Mouse (Mus musculus) inflammation-experienced regulatory T-cells, adult 6 months (primary cell): Measurements from ENCODE around the gene Sycp3. TPM values are rescaled to one million over a fixed set of nuclear protein-coding genes. Genes with fewer than 3 reads are reported as not detected.
A peak's percentile ranks its signal among the peaks of the same experiment; 100 is the strongest.
"Not testable (repeated sequence)": the region's sequence is repeated elsewhere in the genome, so short reads cannot be mapped to it uniquely, and the experiment has no call there.

Experiments
- ATAC-seq: one replicate; pipeline ENCODE4 v1.8.0; 2017
- polyA plus RNA-seq, 3 experiments: library from polyadenylated mRNA; unstranded; fragments of 100-300 nt; shearing (Covaris generic); gene quantifications; one replicate each; pipeline ENCODE4 v1.2.1; 2017

Sycp3 gene
- polyA plus RNA-seq, 3 experiments from 2014 or later, result not detected

DNA sequence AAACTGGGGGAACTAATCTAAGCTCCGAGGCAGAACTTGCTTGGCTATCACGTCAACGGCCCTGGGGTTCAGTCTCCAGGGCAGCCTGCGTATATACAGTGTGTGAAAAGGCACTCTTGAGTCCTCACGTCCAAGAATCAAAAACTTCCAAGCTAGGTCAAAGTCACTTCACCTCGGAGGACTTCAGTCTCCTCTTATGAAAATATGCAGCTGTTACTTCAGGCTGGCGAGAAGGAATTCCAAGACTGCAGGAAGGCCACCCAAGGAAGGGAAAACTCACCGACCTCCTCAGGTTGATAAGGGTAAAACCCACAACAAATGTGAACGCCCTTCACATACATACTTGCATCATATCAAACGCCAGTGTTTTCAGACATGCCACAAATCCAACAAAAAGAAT is 42.0 kb downstream of the Sycp3 start:
- ATAC-seq, result no peak

DNA sequence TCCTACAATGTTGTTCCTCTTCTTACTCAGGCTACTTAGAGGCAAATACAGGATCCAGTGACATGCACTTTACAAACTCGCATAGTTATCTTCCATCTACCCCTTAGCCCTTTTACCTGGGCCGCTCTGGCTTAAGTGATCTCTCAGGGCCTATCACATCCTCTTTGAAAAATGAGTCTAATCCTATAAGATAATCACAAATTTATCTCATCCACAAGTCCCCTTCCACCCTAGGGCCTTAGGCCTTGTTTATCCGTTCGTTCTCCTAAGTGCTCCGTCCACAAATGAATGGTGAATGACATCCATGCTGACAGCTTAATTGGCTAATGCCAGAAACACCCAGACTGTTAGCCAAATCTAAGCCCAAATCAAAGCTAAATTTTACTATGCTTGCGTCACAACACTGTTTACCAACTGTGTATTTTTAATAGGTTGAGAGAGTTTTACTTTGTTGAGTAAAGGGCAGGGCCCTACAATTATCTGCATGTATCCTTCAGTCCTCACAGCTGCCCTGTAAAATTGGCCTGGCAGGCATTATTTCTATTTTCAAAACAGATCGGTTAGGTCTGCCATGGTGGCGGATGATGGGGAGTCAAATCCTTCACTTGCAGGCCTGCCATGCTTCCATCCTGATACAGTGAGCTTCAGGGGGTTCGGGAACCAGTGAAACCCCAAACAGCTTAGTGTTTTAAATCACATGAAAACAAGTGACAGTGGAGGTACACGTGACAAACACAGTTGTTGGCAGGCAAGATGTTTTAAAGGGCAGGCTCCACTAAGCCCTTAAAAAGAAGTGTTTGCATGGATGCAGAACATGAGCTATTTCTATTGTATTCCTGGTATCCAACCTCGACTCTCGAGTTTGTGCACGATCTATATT is 42.8 kb downstream of the Sycp3 start:
- no peak for ATAC-seq

DNA sequence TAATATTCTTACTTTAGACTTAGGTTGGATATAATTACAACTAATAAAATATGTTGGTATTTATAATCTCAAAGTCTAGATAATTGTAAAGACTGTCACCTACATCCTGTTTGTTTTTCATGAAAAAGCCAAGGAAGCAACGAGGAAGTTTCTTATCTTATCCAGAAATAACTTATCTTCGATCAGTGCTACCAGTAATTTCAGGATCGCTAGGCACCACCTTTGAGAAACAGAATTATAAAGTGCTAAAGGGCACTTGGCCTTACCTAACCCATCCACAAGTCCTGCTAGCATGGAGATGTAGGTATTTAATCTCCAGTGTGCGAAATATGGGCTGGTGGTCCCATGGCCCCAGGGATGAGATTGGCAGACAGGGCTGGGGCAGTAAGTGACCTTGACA is 43.5 kb downstream of the Sycp3 start:
- no peak for ATAC-seq

DNA sequence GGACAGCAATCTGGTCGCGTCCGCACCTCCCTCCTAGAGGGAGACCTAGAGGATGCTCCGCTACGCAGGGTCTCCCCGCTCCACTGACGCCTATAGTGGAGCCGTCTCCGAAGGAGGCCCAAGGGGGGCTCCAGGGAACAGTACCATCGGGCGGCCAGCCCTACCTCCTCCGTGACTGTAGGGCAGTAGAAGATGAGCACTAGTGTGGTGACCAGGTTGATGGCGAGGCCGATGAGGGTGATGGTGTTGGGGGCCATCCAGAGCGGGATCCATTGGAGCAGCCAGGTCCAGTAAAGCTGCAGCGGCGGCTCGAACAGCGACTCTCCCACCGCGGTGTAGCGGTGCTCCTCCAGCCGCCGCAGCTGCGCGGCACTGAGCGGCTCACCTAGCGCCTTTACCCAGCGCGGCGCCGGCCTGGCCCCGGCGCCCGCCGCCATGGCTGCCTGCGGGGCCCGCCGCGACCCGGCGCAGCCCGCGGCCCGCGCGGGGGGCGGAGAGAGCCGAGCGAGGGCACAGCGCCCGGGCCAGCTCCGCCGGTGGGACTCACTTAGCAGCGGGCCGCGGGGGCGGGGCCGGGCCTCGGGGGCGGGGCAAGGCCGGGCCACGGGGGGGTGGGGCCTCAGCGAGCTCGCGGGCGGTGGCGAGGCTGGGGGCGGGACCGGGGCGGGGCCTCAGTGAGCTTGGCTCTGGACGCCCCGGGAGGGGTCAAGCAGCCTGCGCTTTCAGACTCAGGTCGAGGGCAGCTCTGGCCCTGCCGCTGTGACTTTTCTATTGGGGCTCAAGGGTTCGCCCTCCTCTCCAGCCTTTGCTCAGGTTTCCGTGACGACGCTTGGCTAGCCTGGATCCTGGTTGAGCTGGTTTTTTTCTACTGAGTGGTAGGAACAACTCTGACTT is 44.3 kb downstream of the Sycp3 start, which contains the start of gene Chpt1:
TSS of gene Chpt1 (minus strand) at position 653 of the 894 bp plus-strand sequence.
- ATAC-seq, result peak; percentile 89

DNA sequence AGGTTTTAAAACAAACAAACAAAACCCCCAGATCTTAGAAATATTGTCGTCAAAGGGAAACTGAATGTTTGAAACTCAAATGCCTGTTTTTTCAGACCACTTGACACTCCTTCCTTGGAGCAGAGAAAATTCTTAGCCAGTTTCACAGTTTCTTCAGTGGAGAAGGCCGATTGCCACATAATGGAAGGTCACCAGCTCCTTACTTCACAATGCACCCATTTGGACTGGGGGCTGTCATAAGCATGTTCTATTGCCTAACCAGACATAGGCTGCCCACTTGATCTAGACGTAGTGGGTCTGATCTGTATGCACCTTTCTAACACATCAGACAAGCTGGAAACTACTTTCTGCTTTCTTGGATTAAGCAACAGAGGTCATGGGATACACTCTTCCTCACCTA is 45.1 kb downstream of the Sycp3 start:
- no peak for ATAC-seq

DNA sequence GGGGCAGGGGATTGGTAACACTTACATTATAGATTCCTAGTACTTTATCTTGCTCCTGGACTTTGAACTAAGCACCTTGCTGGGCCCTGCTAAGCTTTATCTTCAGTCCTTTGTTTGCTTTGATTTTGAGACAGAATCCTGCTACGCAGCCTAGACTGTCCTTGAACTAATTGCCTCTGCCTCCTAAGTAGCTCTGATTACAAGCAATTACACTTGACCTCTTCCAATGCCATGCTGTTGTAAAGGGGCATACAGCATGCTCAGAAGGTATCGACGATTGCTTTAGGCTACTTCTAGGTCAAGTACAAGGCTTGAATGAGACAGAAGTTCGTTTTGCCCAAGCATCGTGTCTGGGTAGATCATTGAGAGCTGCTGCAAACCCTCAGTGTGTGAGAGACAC is 45.9 kb downstream of the Sycp3 start:
- ATAC-seq, result no peak

DNA sequence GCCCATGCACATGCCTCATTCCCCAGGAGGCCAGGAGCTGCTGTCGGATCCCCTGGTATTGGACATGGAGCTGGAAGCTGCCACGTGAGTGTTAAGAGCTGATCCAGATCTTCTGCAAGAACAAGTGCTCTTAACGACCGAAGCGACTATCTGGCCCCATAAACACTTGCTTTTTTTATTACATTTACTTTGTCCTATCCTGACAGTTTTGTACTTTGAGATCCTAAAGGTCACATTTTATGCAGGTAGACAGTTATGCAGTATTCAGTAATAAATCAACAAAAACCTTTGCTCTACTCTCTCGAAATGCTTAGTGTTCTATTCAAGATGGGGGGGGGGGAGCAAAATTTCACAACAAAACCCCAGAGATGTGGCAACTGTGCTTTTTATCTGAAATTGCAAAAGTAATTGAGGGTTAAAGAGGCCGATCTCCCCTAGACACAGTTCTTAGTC is 48.3 kb downstream of the Sycp3 start:
- ATAC-seq, result no peak

DNA sequence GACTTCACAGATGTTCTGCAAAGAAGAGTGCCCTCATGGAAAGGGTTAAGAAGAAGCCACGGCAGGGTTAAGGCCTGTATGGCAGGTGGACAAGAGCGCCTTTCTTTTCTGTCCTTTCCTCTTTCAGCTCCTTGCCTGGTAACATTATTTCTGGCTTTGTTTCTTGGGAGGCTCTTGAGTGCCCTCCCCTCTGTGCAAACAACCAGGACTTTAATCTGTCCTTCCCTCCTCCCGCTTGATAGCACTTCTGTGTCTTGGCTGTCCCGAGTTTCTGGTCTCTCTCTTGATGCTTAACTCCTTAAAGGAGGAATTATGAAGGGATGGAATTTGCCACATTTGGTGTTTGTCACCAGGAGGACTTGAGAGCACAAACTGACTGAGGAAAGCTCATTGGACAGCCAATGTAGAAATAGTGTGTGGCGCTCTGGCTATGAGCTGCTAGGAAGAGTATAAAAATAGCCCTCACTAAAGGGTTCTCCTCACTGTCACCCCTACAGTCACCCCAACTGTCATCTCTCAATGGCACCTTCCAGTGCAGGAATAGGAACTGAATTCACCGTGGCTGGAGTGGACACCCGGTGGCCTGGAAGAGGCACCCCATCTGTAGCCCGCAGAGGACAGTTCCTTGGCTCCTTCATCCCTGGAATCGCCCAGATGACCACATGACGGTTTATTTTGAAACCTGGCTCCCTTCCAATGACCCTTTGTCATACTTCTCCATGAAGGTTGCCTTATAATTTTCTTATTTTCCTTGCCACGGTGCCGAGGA is 51.3 kb downstream of the Sycp3 start:
- no peak for ATAC-seq

DNA sequence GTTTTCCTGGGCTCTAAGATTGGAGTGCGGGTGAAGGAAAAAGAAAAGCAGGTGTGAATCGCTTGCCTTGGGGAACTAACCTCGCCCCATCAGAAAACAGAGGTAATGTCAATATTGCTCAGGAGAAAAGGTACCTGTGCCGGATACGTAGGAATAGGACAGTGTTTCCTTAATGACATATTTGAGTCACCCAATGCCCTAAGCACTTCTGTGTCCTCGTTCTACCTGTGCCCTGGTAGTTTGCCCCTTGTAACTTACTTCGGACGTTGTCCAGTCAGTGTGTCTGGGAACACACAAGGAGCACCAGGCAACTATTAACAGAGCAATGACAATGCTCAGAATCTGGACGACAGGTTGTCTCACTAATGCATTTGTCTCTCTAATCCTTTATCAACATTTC is 52.0 kb downstream of the Sycp3 start:
- no peak for ATAC-seq

DNA sequence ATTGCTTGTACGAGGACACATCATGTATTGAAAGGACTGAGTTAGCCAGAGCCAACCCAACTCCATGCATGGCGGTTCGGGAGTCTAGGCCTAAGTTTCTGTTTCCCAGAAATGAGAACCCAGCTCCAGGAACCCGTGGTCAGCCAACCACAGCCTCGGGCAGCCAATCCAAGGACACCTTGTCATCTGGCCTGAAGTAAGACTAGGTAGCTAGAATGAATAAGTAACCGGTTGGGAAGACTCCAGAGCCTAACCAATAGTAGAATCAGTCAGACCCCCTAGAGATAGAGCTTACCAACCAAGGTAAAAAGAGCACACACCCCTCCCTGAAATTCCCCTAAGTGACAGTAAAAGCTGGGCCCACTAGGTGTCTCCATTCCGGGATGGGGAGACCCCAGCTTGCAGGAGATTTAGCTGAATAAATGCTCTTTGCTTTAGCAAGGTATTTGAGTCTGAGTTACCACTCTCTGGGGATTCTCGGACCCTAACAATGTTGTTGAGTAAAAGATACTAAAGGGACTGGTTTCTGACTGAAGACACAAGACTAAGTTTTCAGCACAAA is 54.3 kb downstream of the Sycp3 start:
- ATAC-seq, result no peak

DNA sequence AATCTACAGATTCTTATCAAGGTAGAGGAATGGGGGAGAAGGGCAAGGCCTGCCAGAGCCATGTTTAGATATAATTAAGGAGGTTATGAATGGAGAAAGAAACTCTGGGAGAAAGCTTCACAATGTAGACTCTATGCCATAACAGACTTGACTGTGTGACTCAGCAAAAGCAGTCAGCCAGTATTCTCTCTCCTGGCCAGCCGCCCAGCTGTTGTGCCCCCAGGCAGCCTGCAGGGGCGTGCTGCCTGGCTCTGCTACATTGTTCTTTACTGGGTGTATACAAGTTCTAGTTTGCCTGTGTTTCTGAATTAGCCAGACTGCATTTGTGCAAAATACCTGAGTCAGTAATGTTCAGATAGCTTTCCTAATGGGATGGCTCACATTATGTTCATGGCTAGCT is 55.1 kb downstream of the Sycp3 start:
- ATAC-seq, result no peak

DNA sequence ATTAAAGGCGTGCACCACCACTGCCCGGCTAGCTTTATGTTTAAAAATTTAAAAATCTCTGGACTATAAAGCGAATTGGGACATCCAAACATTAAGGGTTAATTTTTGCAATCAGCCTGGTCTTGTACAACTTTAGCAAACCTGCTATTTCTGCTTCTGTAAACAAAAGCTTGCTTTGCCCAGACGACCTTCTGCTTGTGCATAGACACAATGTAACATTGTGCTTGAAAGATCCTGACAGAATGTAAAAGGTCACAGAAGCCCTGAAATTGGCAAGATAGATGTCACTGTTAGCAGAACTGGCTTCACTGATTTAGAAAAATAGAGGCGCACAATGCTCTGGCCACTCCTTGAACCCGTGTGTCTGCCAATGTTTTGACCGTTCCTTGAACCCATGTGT is 55.7 kb downstream of the Sycp3 start:
- not testable (repeated sequence) for ATAC-seq

DNA sequence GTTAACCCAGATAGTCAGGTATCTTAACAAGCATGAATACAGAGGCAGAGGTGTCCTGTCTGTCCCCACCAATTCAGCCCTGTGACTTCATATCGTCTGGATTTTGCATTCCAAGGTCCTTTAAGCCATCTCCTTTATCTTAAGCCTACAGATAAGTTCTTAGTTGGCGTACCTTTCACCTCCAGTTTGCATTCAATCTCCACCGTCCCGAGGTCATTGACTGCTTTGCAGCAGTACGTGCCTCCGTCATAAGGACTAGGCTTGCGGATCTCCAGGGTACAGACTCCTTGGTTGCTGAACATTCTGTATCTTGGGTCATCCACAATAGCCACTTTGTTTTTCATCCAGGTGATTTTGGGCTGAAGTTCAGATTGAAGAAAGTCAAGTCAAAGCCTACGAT is 63.4 kb downstream of the Sycp3 start:
- no peak for ATAC-seq

Other genes with a start within 250 kb of the Sycp3 start
- 1 to 10 TPM; 1.3 to 1.8 (median 1.7) TPM for gene Dram1, start 80.5 kb upstream of the Sycp3 start, polyA plus RNA-seq
- gene Gnptab, start 80.4 kb upstream of the Sycp3 start, polyA plus RNA-seq, result 1 to 10 TPM; 6.5 to 9.1 (median 6.8) TPM
- 1 to 10 TPM; 2.6 to 5.2 (median 3.5) TPM for gene Chpt1, start 44.5 kb downstream of the Sycp3 start, polyA plus RNA-seq
- gene Mybpc1, start 145.6 kb downstream of the Sycp3 start, polyA plus RNA-seq, result not detected
- gene Spic, start 225.4 kb downstream of the Sycp3 start, polyA plus RNA-seq, result 1 to 10 TPM in 1 of 3 experiments, under 1 TPM in 1, not detected in 1; 0.59 to 2.7 TPM